Mouse (Mus musculus) retina, postnatal 7 days (tissue): ENCODE data around the gene Ankrd6.

Source experiments
- DNase-seq: peaks from one replicate; pipeline ENCODE4 v3.0.0-alpha.2; 2012; ENCODE audit warnings: low read depth, low spot score

Gene Ankrd6

GRCm38 (mm10) chr4:32905913-32906312, 44.7 kb downstream of the Ankrd6 start:
- no peak for DNase-seq

GRCm38 (mm10) chr4:32905381-32905780, 45.3 kb downstream of the Ankrd6 start:
- DNase-seq, result no peak

GRCm38 (mm10) chr4:32903826-32904225, 46.8 kb downstream of the Ankrd6 start:
- DNase-seq, result no peak

GRCm38 (mm10) chr4:32899051-32899450, 51.6 kb downstream of the Ankrd6 start:
- no peak for DNase-seq

GRCm38 (mm10) chr4:32891341-32891740, 59.3 kb downstream of the Ankrd6 start:
- no peak for DNase-seq

GRCm38 (mm10) chr4:32890735-32891098, 59.9 kb downstream of the Ankrd6 start:
- DNase-seq, result no peak

GRCm38 (mm10) chr4:32889996-32890734, 60.5 kb downstream of the Ankrd6 start:
- no peak for DNase-seq

- no peak for DNase-seq
Observed at GRCm38 (mm10) chr4:32889246-32889645, 61.4 kb downstream of the Ankrd6 start.

- no peak for DNase-seq
Observed at GRCm38 (mm10) chr4:32886479-32886878, 64.2 kb downstream of the Ankrd6 start.

GRCm38 (mm10) chr4:32884599-32884998, 66.0 kb downstream of the Ankrd6 start:
- no peak for DNase-seq

- DNase-seq, result no peak
Observed at GRCm38 (mm10) chr4:32881001-32881400, 69.6 kb downstream of the Ankrd6 start.

GRCm38 (mm10) chr4:32874669-32875068, 76.0 kb downstream of the Ankrd6 start:
- no peak for DNase-seq

GRCm38 (mm10) chr4:32872189-32872749, 78.4 kb downstream of the Ankrd6 start:
- no peak for DNase-seq

GRCm38 (mm10) chr4:32869370-32869769, 81.3 kb downstream of the Ankrd6 start:
- DNase-seq, result no peak

GRCm38 (mm10) chr4:32868858-32869257, 81.8 kb downstream of the Ankrd6 start:
- DNase-seq, result no peak

GRCm38 (mm10) chr4:32868437-32868836, 82.2 kb downstream of the Ankrd6 start:
- no peak for DNase-seq

- no peak for DNase-seq
Observed at GRCm38 (mm10) chr4:32867460-32867859, 83.2 kb downstream of the Ankrd6 start.

- no peak for DNase-seq
Observed at GRCm38 (mm10) chr4:32864867-32865242, 85.8 kb downstream of the Ankrd6 start.

GRCm38 (mm10) chr4:32864131-32864866, 86.3 kb downstream of the Ankrd6 start:
- no peak for DNase-seq

GRCm38 (mm10) chr4:32863447-32864130, 87.1 kb downstream of the Ankrd6 start:
- no peak for DNase-seq

- DNase-seq, result no peak
Observed at GRCm38 (mm10) chr4:32862751-32863446, 87.7 kb downstream of the Ankrd6 start.
